ENCODE assay signal across 28 mouse cellular contexts in the genomic region with DNA sequence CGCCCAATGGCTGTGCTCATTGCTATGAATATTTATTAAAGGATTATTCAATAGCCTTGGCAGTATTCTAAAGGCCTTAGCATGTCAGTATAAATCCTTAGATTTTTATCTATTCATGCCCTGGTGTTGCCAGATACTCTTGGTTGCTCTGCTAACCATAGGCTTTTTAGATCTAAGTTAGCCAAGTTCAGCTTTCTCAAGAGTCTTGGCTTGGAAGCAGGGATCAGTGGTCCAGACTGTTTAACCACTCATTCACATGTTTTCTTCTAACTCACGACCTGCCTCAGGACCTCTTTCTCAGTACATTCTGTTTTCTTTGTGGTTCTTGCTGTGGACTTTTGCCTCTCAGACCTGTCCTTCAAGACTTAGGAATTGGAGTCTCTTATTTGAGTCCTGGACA.
"Had no signal": no experiment of that assay in that cellular context is flagged by ENCODE, and none has a peak within 500 bp of the region (broad histone marks: within the 10 kb centered on the region; RNA-seq: fewer than 3 reads in every experiment).

No protein-coding gene starts in this region.

- H3K27me3 ChIP-seq: embryonic facial prominence, embryonic 12.5 days; embryonic facial prominence, embryonic 13.5 days; embryonic facial prominence, embryonic 15.5 days; forebrain, embryonic 15.5 days had no signal

- H3K9ac ChIP-seq: embryonic facial prominence, embryonic 12.5 days; embryonic facial prominence, embryonic 13.5 days; embryonic facial prominence, embryonic 15.5 days; forebrain, embryonic 12.5 days; forebrain, embryonic 13.5 days; forebrain, embryonic 15.5 days; forebrain, postnatal 0 days had no signal

- H3K27ac ChIP-seq: embryonic facial prominence, embryonic 10.5 days; embryonic facial prominence, embryonic 12.5 days; embryonic facial prominence, embryonic 13.5 days; embryonic facial prominence, embryonic 15.5 days; forebrain, embryonic 10.5 days; forebrain, embryonic 12.5 days; forebrain, embryonic 13.5 days; forebrain, embryonic 15.5 days; gastrocnemius, adult 2 months; heart, adult 2 months had no signal

- H3K4me2 ChIP-seq: embryonic facial prominence, embryonic 12.5 days; embryonic facial prominence, embryonic 13.5 days; embryonic facial prominence, embryonic 15.5 days; forebrain, embryonic 12.5 days; forebrain, embryonic 13.5 days; forebrain, embryonic 15.5 days had no signal

- DNase-seq: cerebellum, adult 8-10 months; cerebellum, adult 9-10 months; cerebellum, adult 9-11 months; cerebellum, postnatal 10 days; cerebellum, postnatal 14 days; cerebellum, postnatal 25 days; cerebellum, postnatal 36 days; embryo, embryonic 11 days; forebrain, postnatal 0 days; gastrocnemius, adult 2 months; gastrocnemius, postnatal 10 days; gastrocnemius, postnatal 14 days; gastrocnemius, postnatal 25 days; gastrocnemius, postnatal 36 days; heart, adult 11 months; heart, adult 18-20 months; heart, adult 2 months had no signal

- ATAC-seq: forebrain, embryonic 13.5 days; forebrain, embryonic 14.5 days; forebrain, embryonic 15.5 days; forebrain, embryonic 16.5 days; forebrain, postnatal 0 days had no signal

- H3K4me3 ChIP-seq: embryonic facial prominence, embryonic 10.5 days; embryonic facial prominence, embryonic 12.5 days; embryonic facial prominence, embryonic 13.5 days; embryonic facial prominence, embryonic 15.5 days; erythroblast, embryonic 14.5 days; forebrain, embryonic 10.5 days; forebrain, embryonic 12.5 days; forebrain, embryonic 13.5 days; forebrain, embryonic 15.5 days; gastrocnemius, adult 2 months; heart, adult 2 months had no signal

- H3K9me3 ChIP-seq: embryonic facial prominence, embryonic 10.5 days; embryonic facial prominence, embryonic 12.5 days; embryonic facial prominence, embryonic 13.5 days; embryonic facial prominence, embryonic 15.5 days; forebrain, embryonic 10.5 days; forebrain, embryonic 12.5 days; forebrain, embryonic 13.5 days; forebrain, embryonic 15.5 days had no signal

- H3K36me3 ChIP-seq: embryonic facial prominence, embryonic 12.5 days; embryonic facial prominence, embryonic 15.5 days; forebrain, embryonic 10.5 days; forebrain, embryonic 12.5 days; forebrain, embryonic 15.5 days had no signal
